Mouse (Mus musculus) thymus, postnatal 14 days (tissue): Measurements from ENCODE around the gene Rgs7.
A peak's percentile ranks its signal among the peaks of the same experiment; 100 is the strongest.

Source experiments
- DNase-seq: peaks from one replicate; pipeline ENCODE4 v3.0.0; 2021

Rgs7 gene

GRCm38 (mm10) chr1:175491861-175492682, at the start of gene Rgs7:
TSS of gene Rgs7 (minus strand) at chr1:175492500.
- peak; percentile 19 for DNase-seq

GRCm38 (mm10) chr1:175540700-175541099, 48.4 kb upstream of the Rgs7 start:
- DNase-seq = no peak

- DNase-seq = no peak
These were observed 45.0 kb upstream of the Rgs7 start for GRCm38 (mm10) chr1:175537321-175537720.

- DNase-seq = no peak
These were observed 37.6 kb upstream of the Rgs7 start for GRCm38 (mm10) chr1:175529858-175530257.

GRCm38 (mm10) chr1:175524626-175525294, 32.5 kb upstream of the Rgs7 start:
- DNase-seq = no peak

GRCm38 (mm10) chr1:175523572-175523971, 31.3 kb upstream of the Rgs7 start:
- no peak for DNase-seq

- DNase-seq = no peak
These were observed 22.2 kb upstream of the Rgs7 start for GRCm38 (mm10) chr1:175514543-175514942.

GRCm38 (mm10) chr1:175512173-175512572, 19.9 kb upstream of the Rgs7 start:
- DNase-seq = no peak

- DNase-seq = no peak
These were observed 17.7 kb upstream of the Rgs7 start for GRCm38 (mm10) chr1:175509989-175510388.

- DNase-seq = no peak
These were observed 363 bp upstream of the Rgs7 start for GRCm38 (mm10) chr1:175492683-175493043.

GRCm38 (mm10) chr1:175491511-175491860, 814 bp downstream of the Rgs7 start:
- DNase-seq = no peak

- no peak for DNase-seq
These were observed 7.2 kb downstream of the Rgs7 start for GRCm38 (mm10) chr1:175485109-175485508.

- DNase-seq = no peak
These were observed 19.2 kb downstream of the Rgs7 start for GRCm38 (mm10) chr1:175473060-175473459.

- DNase-seq = no peak
These were observed 23.1 kb downstream of the Rgs7 start for GRCm38 (mm10) chr1:175469087-175469788.

GRCm38 (mm10) chr1:175464566-175464965, 27.7 kb downstream of the Rgs7 start:
- no peak for DNase-seq

- DNase-seq = no peak
These were observed 29.9 kb downstream of the Rgs7 start for GRCm38 (mm10) chr1:175462351-175462750.

GRCm38 (mm10) chr1:175454041-175454636, 38.2 kb downstream of the Rgs7 start:
- no peak for DNase-seq

GRCm38 (mm10) chr1:175448017-175448416, 44.3 kb downstream of the Rgs7 start:
- DNase-seq = no peak

GRCm38 (mm10) chr1:175442939-175443338, 49.4 kb downstream of the Rgs7 start:
- DNase-seq = no peak

- DNase-seq = no peak
These were observed 50.3 kb downstream of the Rgs7 start for GRCm38 (mm10) chr1:175442025-175442424.

GRCm38 (mm10) chr1:175433622-175434204, 58.6 kb downstream of the Rgs7 start:
- no peak for DNase-seq

GRCm38 (mm10) chr1:175433128-175433527, 59.2 kb downstream of the Rgs7 start:
- DNase-seq = no peak
